8 mouse cellular contexts compared by ENCODE assay signal in the genomic region with DNA sequence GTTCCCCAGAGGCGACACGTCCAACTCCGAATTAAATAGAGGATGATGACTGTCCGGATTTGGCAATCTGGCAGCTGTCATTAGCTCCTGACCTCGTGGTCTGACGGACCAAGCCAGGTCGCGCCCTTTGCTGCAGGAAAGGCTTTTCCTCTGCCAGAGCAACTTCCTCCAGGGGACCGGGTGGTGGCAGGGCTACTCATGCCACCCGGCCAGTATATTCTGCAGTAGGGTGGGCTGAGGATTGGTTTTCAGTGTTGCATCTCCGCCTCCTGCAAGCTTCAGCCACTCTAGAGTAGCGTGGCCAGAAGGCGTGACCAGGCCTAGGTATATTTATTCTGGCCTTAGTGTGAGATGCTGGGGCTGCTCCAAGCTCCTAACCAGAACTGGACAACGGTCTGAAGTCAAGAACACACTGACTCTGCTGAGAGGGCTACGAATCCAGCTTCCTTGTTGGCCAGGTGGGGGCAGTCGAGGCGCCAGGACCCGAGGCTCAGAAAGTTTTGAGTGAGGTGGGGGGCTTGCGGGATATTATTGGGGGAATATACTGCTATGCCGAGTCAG. TPM values are rescaled to one million over a fixed set of nuclear protein-coding genes. Genes with fewer than 3 reads are reported as not detected.
DNase-seq lines count a peak whose midpoint lies in the region; ATAC-seq and TF ChIP-seq lines count a peak whose summit lies in the region.

No protein-coding gene starts in this region.

- peak overlapping the region; percentile 66 for H3K27ac ChIP-seq in embryonic fibroblast, embryonic 13.5 days (ENCODE audit: insufficient read depth, low read length)
- H3K27ac ChIP-seq in limb, embryonic 10.5 days: peak overlapping the region; percentile 97
- peak overlapping the region; percentile 98 for H3K27ac ChIP-seq in midbrain, embryonic 10.5 days (replicated peaks)
- H3K27ac ChIP-seq in stomach, embryonic 14.5 days (ENCODE audit: low read length): no peak overlapping the region

- peak; percentile 20; the same call in 1 of the 2 replicates for TF ChIP-seq POLR2A in embryonic fibroblast, embryonic 13.5 days (IDR thresholded peaks at IDR 0.05; ENCODE audit: low read depth, low read length)

- DNase-seq in ES-CJ7 (ENCODE audit: low read depth, low spot score): peak; percentile 56
- DNase-seq in adrenal gland, postnatal 25 days: peak; percentile 41
- peak; percentile 51 to 57 for DNase-seq in heart, postnatal 14 days
- DNase-seq in limb, embryonic 10.5 days (ENCODE audit: low spot score): peak; percentile 59
- peak; percentile 59 for DNase-seq in midbrain, embryonic 10.5 days (ENCODE audit: low spot score)
- DNase-seq in right cerebral cortex, postnatal 25 days: no peak

- H3K4me1 ChIP-seq in embryonic fibroblast, embryonic 13.5 days (ENCODE audit: control insufficient read depth, insufficient read depth, low read length): peaks cover 11% of the 10 kb centered on the region
- peaks cover 52% of the 10 kb centered on the region for H3K4me1 ChIP-seq in limb, embryonic 10.5 days
- H3K4me1 ChIP-seq in midbrain, embryonic 10.5 days: peaks cover 43% of the 10 kb centered on the region
- H3K4me1 ChIP-seq in stomach, embryonic 14.5 days (ENCODE audit: control insufficient read depth, insufficient read depth, low read length): peaks cover 16% of the 10 kb centered on the region

- no peaks in the 10 kb centered on the region for H3K9me3 ChIP-seq in limb, embryonic 10.5 days (replicated peaks)
- no peaks in the 10 kb centered on the region for H3K9me3 ChIP-seq in midbrain, embryonic 10.5 days (replicated peaks)
- H3K9me3 ChIP-seq in stomach, embryonic 14.5 days (ENCODE audit: control insufficient read depth, low read depth, low read length): no peaks in the 10 kb centered on the region

- no peak for ATAC-seq in stomach, embryonic 14.5 days (ENCODE audit: insufficient number of reproducible peaks, insufficient read depth, low FRiP score, low read depth)

- H3K27me3 ChIP-seq in limb, embryonic 10.5 days (ENCODE audit: low read depth, poor library complexity, severe bottlenecking): no peaks in the 10 kb centered on the region
- H3K27me3 ChIP-seq in midbrain, embryonic 10.5 days (ENCODE audit: low read depth, poor library complexity, severe bottlenecking): no peaks in the 10 kb centered on the region
- H3K27me3 ChIP-seq in stomach, embryonic 14.5 days (ENCODE audit: control insufficient read depth, insufficient read depth, low read length): no peaks in the 10 kb centered on the region

- TF ChIP-seq CTCF in embryonic fibroblast, embryonic 13.5 days (IDR thresholded peaks at IDR 0.05; ENCODE audit: borderline replicate concordance, insufficient read depth, low read length): no peak

- intact Hi-C loops in heart, postnatal 14 days (cut with DNase I): loop anchor here (5.0 kb wide), 2 partner anchors 365 to 525 kb away; no protein-coding TSS in a partner anchor

- H3K36me3 ChIP-seq in limb, embryonic 10.5 days: no peaks in the 10 kb centered on the region
- H3K36me3 ChIP-seq in midbrain, embryonic 10.5 days: peaks cover 3% of the 10 kb centered on the region; the same call in 1 of the 2 replicates
- no peaks in the 10 kb centered on the region for H3K36me3 ChIP-seq in stomach, embryonic 14.5 days (ENCODE audit: control insufficient read depth, insufficient read depth, low read length)

- peak overlapping the region; percentile 39; the same call in 1 of the 2 replicates for H3K4me2 ChIP-seq in stomach, embryonic 14.5 days (replicated peaks; ENCODE audit: low read depth, low read length)

- H3K9ac ChIP-seq in stomach, embryonic 14.5 days (replicated peaks; ENCODE audit: low read depth, low read length): no peak overlapping the region

- WGBS in limb, embryonic 10.5 days: 27% methylated on average over 20 of the region's 20 CpGs
- WGBS in midbrain, embryonic 10.5 days: 31% methylated on average over 20 of the region's 20 CpGs
- 32% methylated on average over 20 of the region's 20 CpGs for WGBS in stomach, embryonic 14.5 days

- no peak overlapping the region for H3K4me3 ChIP-seq in embryonic fibroblast, embryonic 13.5 days (ENCODE audit: insufficient read depth, low read length)
- H3K4me3 ChIP-seq in limb, embryonic 10.5 days: peak overlapping the region; percentile 81
- H3K4me3 ChIP-seq in midbrain, embryonic 10.5 days: peak overlapping the region; percentile 95
- H3K4me3 ChIP-seq in stomach, embryonic 14.5 days (ENCODE audit: low read depth, low read length): no peak overlapping the region

RNA-seq across cellular contexts. Expression of gene Cemip2, which starts 0.9 kb away (rescaled TPM):
- total RNA-seq in adrenal gland, postnatal 25 days (2021): 23.8 and 25.8 TPM in 2 replicates
- 24.0 and 25.5 TPM in 2 replicates for polyA plus RNA-seq in embryonic fibroblast, embryonic 13.5 days (2011; ENCODE audit: insufficient read length, low read depth, missing spikeins)
- 10 to 100 TPM; 20.7 to 22.2 TPM for total RNA-seq in heart, postnatal 14 days (2021)
- polyA plus RNA-seq in limb, embryonic 10.5 days (2016; fragmentation: Nextera tagmentation; extraction: Ambion mirVana): 39.3 and 51.7 TPM in 2 replicates
- polyA plus RNA-seq in midbrain, embryonic 10.5 days (2016; fragmentation: Nextera tagmentation; extraction: Ambion mirVana): 71.2 and 91.2 TPM in 2 replicates
- polyA plus RNA-seq in stomach, embryonic 14.5 days (2014; fragmentation: Nextera tagmentation; extraction: Ambion mirVana): 18.0 TPM in 2 replicates

Comparison
In these comparisons a context has a peak if more than half of its experiments do, and no peak if none do; other contexts are left out.
1. H3K4me3 ChIP-seq: peak in limb, embryonic 10.5 days (single experiment) and midbrain, embryonic 10.5 days (single experiment); none in embryonic fibroblast, embryonic 13.5 days (single experiment) and stomach, embryonic 14.5 days (single experiment).